Mouse (Mus musculus) hindbrain, embryonic 13.5 days (tissue): ENCODE measurements around the gene Pdgfra. TPM values are rescaled to one million over a fixed set of nuclear protein-coding genes. Genes with fewer than 3 reads are reported as not detected.

Experiments
- ATAC-seq: fragments of 200-750 bp; cut with Nextera tagmentation; 2 replicates; pipeline ENCODE4 v1.8.0; 2017; ENCODE audit warnings: moderate TSS enrichment; ENCODE audit not compliant: low FRiP score
- H3K27ac ChIP-seq: fragments of 300-500 bp; sonication (generic); 2 replicates; pipeline ENCODE4 v1.5.1; 2015; ENCODE audit warnings: inconsistent platforms, mild to moderate bottlenecking, moderate library complexity
- H3K27me3 ChIP-seq: fragments of 300-500 bp; sonication (generic); 2 replicates; pipeline ENCODE4 v1.6.1; 2015; ENCODE audit warnings: mild to moderate bottlenecking, inconsistent platforms
- H3K36me3 ChIP-seq: fragments of 300-500 bp; sonication (generic); 2 replicates; pipeline ENCODE4 v1.6.1; 2015; ENCODE audit warnings: mild to moderate bottlenecking, inconsistent platforms
- H3K4me1 ChIP-seq: fragments of 300-500 bp; sonication (generic); replicated peaks from 2 replicates; pipeline ENCODE4 v1.6.1; 2015; ENCODE audit warnings: inconsistent platforms
- H3K4me2 ChIP-seq: fragments of 300-500 bp; sonication (generic); 2 replicates; pipeline ENCODE4 v1.6.1; 2015; ENCODE audit warnings: inconsistent platforms, mild to moderate bottlenecking, moderate library complexity
- H3K4me3 ChIP-seq: fragments of 300-500 bp; sonication (generic); 2 replicates; pipeline ENCODE4 v1.5.1; 2015; ENCODE audit warnings: mild to moderate bottlenecking, inconsistent platforms
- H3K9ac ChIP-seq: fragments of 300-500 bp; sonication (generic); 2 replicates; pipeline ENCODE4 v1.6.1; 2015; ENCODE audit warnings: mild to moderate bottlenecking, inconsistent platforms
- H3K9me3 ChIP-seq: fragments of 300-500 bp; sonication (generic); 2 replicates; pipeline ENCODE4 v1.6.1; 2016; ENCODE audit warnings: inconsistent platforms
- WGBS: fragments of 180-500 bp; shearing (Covaris S2); methylation state at CpG from one replicate; pipeline ENCODE4 v1.1.7; 2015; 5-methylcytosine and 5-hydroxymethylcytosine counted together
- polyA plus RNA-seq: library from polyadenylated mRNA; unstranded; fragments of >200 nt; fragmentation: Nextera tagmentation; extraction: Ambion mirVana; gene quantifications from 2 replicates; pipeline ENCODE4 v1.2.1, GENCODE M21; 2015

Pdgfra gene
- polyA plus RNA-seq, 1 experiment from 2014 or later, result 11.3 TPM

DNA sequence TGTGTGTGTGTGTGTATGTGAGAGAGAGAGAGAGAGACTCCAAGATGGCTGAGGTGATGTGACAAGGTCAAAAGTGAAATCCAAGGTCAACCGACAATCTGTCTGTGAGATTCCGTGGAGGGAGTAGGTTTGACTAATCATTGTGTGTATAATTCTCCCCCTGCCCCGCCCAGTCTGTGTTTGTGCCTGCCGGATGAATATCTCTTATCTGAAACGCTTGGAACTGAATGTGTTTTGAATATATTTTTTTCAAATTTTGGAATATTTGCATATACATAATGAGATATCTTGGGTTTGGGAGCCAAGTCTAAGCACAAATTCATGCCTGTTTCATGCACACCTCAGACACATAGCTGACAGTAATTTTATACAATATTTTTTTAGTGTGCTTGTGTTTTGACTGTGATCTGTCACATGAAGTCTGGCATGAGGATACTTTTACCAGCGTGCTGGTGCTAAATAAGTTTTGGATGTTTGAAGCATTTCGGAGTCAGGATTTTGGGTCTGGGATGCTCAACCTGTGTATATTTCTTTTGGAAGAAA is 32.7 kb downstream of the Pdgfra start:
- no peak for ATAC-seq
- peaks cover 10% of the 10 kb centered on the region; the same call in 1 of the 2 replicates for H3K4me1 ChIP-seq
- H3K27me3 ChIP-seq, result no peaks in the 10 kb centered on the region

DNA sequence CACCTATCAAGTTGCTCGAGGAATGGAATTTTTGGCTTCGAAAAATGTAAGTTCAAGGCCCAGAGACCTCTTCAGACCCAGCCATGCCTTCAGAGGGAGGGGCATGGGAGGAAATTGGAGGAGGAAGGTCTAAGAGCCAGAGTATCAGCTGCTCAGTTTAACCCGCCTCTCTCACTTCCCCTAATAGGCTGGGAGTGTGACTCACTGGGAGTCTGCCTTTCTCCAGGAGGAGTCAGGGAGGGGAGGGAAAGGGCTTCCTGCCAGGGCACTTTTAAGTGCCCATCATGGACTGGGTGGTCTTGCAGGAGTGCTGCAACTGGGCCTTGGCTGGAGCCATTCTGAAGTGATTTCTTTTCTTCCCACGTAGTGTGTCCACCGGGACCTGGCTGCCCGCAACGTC is 33.5 kb downstream of the Pdgfra start:
- no peak overlapping the region for H3K9ac ChIP-seq
- no peaks in the 10 kb centered on the region for H3K36me3 ChIP-seq
- H3K27me3 ChIP-seq, result no peaks in the 10 kb centered on the region
- 85% methylated on average over 7 of the region's 7 CpGs for WGBS
- H3K27ac ChIP-seq, result no peak overlapping the region
- no peak overlapping the region for H3K4me3 ChIP-seq
- H3K4me2 ChIP-seq, result no peak overlapping the region
- H3K4me1 ChIP-seq, result peaks cover 10% of the 10 kb centered on the region; the same call in 1 of the 2 replicates
- no peak for ATAC-seq
- no peaks in the 10 kb centered on the region for H3K9me3 ChIP-seq

More for the DNA sequence above, 32.7 kb downstream of the Pdgfra start:
- Histone ChIP-seq H3K9me3 (no peaks in the 10 kb centered on the region), H3K4me3 (no peak overlapping the region), H3K9ac (no peak overlapping the region), H3K27ac (no peak overlapping the region), H3K36me3 (no peaks in the 10 kb centered on the region), H3K4me2 (no peak overlapping the region)
- WGBS, result 84% methylated on average over 7 of the region's 7 CpGs

DNA sequence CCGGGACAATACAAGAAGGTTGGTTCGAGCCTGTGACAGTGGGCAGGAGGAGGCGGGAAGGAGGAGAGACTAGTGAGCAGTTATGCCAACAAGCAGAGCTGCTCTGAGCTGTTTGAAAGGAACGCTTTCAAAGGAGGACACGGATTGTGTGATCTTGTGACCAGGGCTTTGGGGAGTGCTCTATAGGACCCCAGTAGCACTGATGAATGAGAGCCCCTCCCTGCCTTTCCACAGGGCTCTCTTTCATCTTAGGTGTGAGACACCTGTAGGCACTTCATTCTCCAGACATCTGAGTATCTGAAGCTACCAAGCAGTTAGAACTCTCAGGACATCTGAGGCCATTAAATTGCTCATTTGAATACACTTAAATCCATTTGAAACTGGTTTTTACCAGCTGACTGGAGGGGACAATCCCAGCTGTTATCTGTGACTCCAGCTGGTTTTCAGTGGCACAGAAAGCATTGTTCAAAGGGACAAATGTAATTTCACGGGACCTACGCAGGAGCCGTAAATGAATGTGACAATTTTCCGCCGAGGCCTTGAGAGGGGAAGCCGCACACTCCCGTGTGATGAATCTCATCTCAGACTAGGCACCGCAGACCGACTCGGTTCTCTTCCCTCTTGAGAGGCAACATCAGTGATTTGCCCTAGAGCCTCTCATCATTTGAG is 37.4 kb downstream of the Pdgfra start:
- no peak for ATAC-seq
- WGBS, result 51% methylated on average over 15 of the region's 15 CpGs
- peaks cover 10% of the 10 kb centered on the region; the same call in 1 of the 2 replicates for H3K4me1 ChIP-seq
- no peak overlapping the region for H3K9ac ChIP-seq
- no peak overlapping the region for H3K4me3 ChIP-seq
- H3K4me2 ChIP-seq, result no peak overlapping the region
- H3K9me3 ChIP-seq, result no peaks in the 10 kb centered on the region
- H3K36me3 ChIP-seq, result no peaks in the 10 kb centered on the region
- no peaks in the 10 kb centered on the region for H3K27me3 ChIP-seq
- no peak overlapping the region for H3K27ac ChIP-seq

DNA sequence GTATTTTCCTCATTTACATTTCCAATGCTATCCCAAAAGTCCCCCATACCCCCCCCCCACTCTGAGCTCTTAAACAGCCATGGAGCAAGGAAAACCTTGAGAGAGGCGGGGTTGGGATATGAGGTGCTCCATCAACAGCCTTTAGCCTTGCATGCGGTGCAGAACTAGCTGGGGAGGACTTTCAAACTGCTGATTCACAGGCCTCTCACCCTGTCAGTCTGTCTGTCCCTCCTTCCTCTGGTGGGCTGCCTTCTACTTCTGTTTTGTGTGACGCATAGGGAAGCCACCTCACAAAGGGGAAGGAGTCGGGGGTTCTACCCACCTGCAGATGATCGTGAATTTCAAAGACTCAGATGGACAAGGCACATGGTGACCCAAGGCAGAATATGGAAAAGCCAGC is 41.0 kb downstream of the Pdgfra start:
- Histone ChIP-seq H3K4me2 (no peak overlapping the region), H3K9me3 (no peaks in the 10 kb centered on the region), H3K4me3 (no peak overlapping the region), H3K9ac (no peak overlapping the region), H3K4me1 (peaks cover 10% of the 10 kb centered on the region; the same call in 1 of the 2 replicates), H3K36me3 (no peaks in the 10 kb centered on the region), H3K27ac (no peak overlapping the region), H3K27me3 (no peaks in the 10 kb centered on the region)
- 89% methylated on average over 5 of the region's 5 CpGs for whole genome bisulfite sequencing
- ATAC-seq, result no peak

DNA sequence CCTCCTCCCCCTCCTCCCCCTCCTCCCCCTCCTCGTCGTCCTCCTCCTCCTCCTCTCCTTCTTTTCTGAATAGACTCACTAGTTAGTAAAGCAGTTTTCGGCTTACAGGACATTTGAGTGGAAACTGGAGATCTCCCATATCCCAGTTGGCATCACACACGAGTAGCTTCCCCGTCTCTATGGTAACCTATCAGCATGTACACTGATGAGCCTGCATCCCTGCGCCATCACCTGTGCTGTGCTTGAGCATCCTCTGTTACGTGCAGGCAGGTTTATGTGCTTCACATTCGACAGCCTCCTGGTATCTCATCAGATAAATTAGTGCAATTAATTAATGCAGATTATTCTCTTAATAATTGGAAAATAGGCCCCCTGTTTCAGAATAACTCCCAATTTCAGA is 46.3 kb downstream of the Pdgfra start:
- 58% methylated on average over 8 of the region's 8 CpGs for WGBS
- no peaks in the 10 kb centered on the region for H3K36me3 ChIP-seq
- no peak overlapping the region for H3K4me2 ChIP-seq
- ATAC-seq, result peak; percentile 69; the same call in 1 of the 2 replicates
- H3K9me3 ChIP-seq, result no peaks in the 10 kb centered on the region
- H3K4me1 ChIP-seq, result peaks cover 18% of the 10 kb centered on the region; the same call in 1 of the 2 replicates
- 0 out of 2 replicates have a peak overlapping the region, but pooled peaks have one; percentile 48 for H3K27ac ChIP-seq
- no peaks in the 10 kb centered on the region for H3K27me3 ChIP-seq
- H3K4me3 ChIP-seq, result no peak overlapping the region
- H3K9ac ChIP-seq, result no peak overlapping the region

DNA sequence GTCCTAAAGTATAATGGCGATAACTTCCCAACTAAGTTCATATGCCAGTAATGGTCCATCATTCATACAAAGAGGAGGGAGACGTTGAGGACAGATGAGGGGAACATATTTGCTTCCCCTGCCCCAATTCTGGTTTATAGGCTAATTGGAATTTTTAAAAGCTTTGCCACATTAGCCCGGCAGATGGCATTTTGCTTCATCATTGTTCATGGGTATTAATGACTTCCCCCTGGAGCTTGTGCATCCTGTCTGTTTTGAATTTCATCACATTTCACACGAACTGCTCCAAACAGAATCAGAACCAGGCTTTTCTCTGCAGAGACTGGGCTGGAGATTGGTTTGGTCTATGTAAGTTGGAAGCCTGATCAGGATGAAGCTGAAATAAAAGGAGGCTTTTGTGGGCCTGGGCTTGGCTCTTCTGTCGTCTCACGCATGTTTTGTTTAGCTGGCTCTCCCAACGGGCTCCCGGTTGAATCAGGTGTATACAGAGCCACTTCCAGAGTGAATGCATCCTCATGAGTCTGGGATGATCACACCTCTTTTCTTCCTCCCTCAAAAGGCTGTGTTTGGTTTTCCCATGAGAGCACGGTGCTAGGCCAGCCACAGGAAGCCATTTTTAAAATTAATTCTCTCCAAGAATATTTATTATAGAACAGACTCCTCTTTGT is 47.7 kb downstream of the Pdgfra start:
- peaks cover 18% of the 10 kb centered on the region; the same call in 1 of the 2 replicates for H3K4me1 ChIP-seq
- H3K9ac ChIP-seq, result no peak overlapping the region
- no peaks in the 10 kb centered on the region for H3K9me3 ChIP-seq
- no peak overlapping the region for H3K4me3 ChIP-seq
- ATAC-seq, result no peak
- H3K4me2 ChIP-seq, result no peak overlapping the region
- no peaks in the 10 kb centered on the region for H3K27me3 ChIP-seq
- no peaks in the 10 kb centered on the region for H3K36me3 ChIP-seq
- WGBS, result 59% methylated on average over 9 of the region's 9 CpGs
- peak overlapping the region; percentile 52 for H3K27ac ChIP-seq

DNA sequence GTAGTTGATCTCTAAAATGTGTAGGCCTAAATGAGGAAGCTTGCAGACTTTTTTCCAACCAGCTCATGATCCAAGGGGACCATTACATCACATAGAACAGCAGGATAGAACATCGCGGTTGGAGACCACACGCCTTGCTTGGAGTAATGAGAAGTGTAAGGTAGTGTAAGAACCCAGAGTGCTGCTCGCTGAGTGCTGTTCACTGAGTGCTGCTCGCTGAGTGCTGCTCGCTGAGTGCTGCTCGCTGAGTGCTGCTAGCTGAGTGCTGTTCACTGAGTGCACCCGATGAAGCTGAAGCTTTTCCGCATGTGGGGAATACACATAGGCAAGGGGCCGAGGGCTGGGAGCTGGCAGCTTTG is 48.3 kb downstream of the Pdgfra start:
- Histone ChIP-seq H3K4me2 (no peak overlapping the region), H3K36me3 (no peaks in the 10 kb centered on the region), H3K4me3 (no peak overlapping the region), H3K9me3 (no peaks in the 10 kb centered on the region), H3K4me1 (peaks cover 18% of the 10 kb centered on the region; the same call in 1 of the 2 replicates), H3K27ac (peak overlapping the region; percentile 52; the same call in 1 of the 2 replicates), H3K9ac (no peak overlapping the region), H3K27me3 (no peaks in the 10 kb centered on the region)
- 93% methylated on average over 10 of the region's 10 CpGs for WGBS
- ATAC-seq, result no peak

DNA sequence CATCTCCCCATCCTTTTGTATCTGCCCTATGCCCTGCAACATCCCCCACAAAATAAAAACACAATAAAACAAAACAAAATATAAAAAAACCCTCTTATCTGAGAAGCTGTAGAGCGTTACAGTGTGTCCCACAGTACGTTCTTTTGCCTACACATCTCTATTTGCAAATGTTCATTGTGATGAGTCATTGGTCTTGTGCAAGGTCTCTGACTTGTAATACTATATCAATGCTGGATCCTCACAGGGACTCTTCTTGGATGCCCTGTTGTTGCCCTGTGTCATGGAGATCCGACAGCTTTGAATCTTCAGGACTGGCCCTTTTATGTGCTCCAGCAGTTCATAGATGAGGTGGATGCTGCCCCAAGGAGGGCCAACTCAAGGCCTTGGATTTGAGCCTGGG is 55.8 kb downstream of the Pdgfra start:
- Histone ChIP-seq H3K9me3 (no peaks in the 10 kb centered on the region), H3K4me1 (peaks cover 8% of the 10 kb centered on the region; the same call in 1 of the 2 replicates), H3K4me3 (no peak overlapping the region), H3K9ac (no peak overlapping the region), H3K27me3 (0 out of 2 replicates have a peak, but pooled peaks cover 2% of the 10 kb centered on the region), H3K4me2 (no peak overlapping the region), H3K36me3 (no peaks in the 10 kb centered on the region), H3K27ac (no peak overlapping the region)
- ATAC-seq, result no peak
- 87% methylated on average over 3 of the region's 3 CpGs for WGBS

DNA sequence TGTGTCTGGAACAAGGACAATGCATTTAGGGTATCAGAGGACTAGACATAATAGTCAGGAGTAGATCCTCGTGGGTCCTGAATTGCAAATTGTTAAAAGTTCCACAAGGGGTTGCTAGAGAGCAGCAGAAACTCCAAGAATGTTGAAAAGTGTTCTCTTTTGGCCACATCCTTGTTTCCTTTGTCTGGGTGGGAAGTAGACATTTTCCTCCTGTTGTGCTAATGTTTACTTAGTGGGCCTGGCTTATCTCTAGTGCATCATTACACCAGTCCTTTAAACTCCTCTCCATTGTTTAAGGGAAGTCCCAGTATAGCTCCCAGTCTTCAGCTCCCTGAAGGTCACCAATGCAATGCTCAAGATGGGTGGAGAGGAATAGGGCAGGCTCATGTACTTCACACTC is 57.9 kb downstream of the Pdgfra start:
- no peak overlapping the region for H3K9ac ChIP-seq
- no peak overlapping the region for H3K4me3 ChIP-seq
- H3K4me1 ChIP-seq, result peaks cover 10% of the 10 kb centered on the region; the same call in 1 of the 2 replicates
- H3K4me2 ChIP-seq, result no peak overlapping the region
- WGBS, result 33% methylated on average over 1 of the region's 1 CpGs
- no peak for ATAC-seq
- H3K27ac ChIP-seq, result no peak overlapping the region
- 0 out of 2 replicates have a peak, but pooled peaks cover 2% of the 10 kb centered on the region for H3K27me3 ChIP-seq
- H3K36me3 ChIP-seq, result no peaks in the 10 kb centered on the region
- H3K9me3 ChIP-seq, result no peaks in the 10 kb centered on the region

DNA sequence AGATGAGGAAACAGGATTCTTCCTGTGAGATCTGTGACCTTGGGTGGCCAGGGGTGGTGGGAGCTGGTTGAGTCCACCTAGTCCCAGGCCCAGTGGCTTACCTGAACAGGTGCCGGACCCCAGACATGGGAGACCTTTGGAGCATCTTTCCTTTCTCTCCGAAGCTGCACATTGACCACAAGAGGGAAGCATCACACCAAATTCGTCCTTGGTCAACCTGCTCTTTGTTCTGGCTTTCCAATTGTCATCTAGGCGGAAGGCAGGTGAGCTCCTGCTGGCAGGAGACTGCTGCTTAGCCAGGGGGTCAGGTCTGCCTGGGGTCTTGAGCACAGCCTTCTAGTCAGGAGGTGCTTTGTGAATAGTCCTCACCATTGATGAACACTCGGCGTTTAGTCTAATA is 62.4 kb downstream of the Pdgfra start:
- H3K4me2 ChIP-seq, result no peak overlapping the region
- no peaks in the 10 kb centered on the region for H3K27me3 ChIP-seq
- H3K4me3 ChIP-seq, result no peak overlapping the region
- peak; percentile 55; the same call in 1 of the 2 replicates for ATAC-seq
- H3K9ac ChIP-seq, result 0 out of 2 replicates have a peak overlapping the region, but pooled peaks have one; percentile 19
- H3K36me3 ChIP-seq, result no peaks in the 10 kb centered on the region
- H3K4me1 ChIP-seq, result peaks cover 10% of the 10 kb centered on the region; the same call in 1 of the 2 replicates
- no peak overlapping the region for H3K27ac ChIP-seq
- 50% methylated on average over 6 of the region's 6 CpGs for WGBS
- H3K9me3 ChIP-seq, result no peaks in the 10 kb centered on the region

DNA sequence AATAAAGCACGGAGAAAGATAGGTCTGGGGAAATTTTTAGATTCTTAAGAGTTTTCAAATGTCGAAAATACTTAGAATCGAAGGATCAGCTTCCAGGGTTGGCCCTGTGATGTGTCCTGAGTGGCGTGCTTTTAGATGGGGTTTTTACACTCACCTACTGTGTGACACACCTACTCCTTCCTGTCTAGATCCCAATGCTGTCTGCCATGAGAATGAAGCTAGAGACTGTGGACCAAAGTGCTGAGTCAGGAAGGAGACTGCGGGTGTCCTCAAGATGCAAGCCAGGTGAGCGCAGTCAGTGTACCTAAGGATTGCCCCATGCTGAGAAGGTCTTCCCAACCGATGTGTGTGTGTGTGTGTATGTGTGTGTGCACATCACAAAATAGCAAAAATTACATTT is 62.8 kb downstream of the Pdgfra start:
- Histone ChIP-seq H3K36me3 (no peaks in the 10 kb centered on the region), H3K27ac (no peak overlapping the region), H3K4me1 (peaks cover 10% of the 10 kb centered on the region; the same call in 1 of the 2 replicates), H3K27me3 (no peaks in the 10 kb centered on the region), H3K9ac (0 out of 2 replicates have a peak overlapping the region, but pooled peaks have one; percentile 19), H3K9me3 (no peaks in the 10 kb centered on the region), H3K4me3 (no peak overlapping the region), H3K4me2 (no peak overlapping the region)
- 83% methylated on average over 7 of the region's 7 CpGs for WGBS
- ATAC-seq, result no peak

DNA sequence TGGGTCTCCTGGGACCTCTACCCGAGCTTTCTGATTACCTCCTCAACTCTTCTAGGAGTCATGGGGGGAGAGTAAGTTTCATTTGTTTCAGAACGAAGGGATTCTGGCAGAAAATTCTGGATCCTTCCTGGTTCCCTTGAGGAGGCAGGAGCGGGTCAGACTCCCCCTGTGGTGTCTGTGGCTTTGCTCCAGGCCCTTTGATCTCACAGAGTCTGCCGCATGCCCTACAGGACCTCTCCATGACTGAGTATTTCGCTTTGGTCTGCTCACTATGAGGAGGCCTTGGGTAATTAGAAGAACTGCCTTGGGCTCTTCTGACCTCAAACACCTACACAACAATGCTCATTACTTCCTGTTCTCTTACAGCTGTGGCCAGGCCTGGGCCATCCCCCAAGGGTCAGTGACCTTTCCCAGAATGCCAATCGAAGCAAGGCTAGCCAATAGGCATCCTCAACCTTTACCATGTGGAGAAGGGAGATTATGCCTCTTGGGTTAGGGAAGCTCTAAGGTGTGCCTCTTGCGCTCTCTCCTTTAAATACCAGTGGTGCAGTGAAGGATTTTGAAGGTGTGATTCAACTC is 63.7 kb downstream of the Pdgfra start:
- no peak for ATAC-seq
- Histone ChIP-seq H3K4me2 (no peak overlapping the region), H3K9ac (no peak overlapping the region), H3K27me3 (no peaks in the 10 kb centered on the region), H3K36me3 (no peaks in the 10 kb centered on the region), H3K9me3 (no peaks in the 10 kb centered on the region), H3K4me1 (peaks cover 8% of the 10 kb centered on the region; the same call in 1 of the 2 replicates), H3K4me3 (no peak overlapping the region), H3K27ac (no peak overlapping the region)
- 67% methylated on average over 7 of the region's 7 CpGs for WGBS
